Mouse (Mus musculus): ENCODE measurements around the gene Arhgap27.
"Not testable (repeated sequence)": the region's sequence is repeated elsewhere in the genome, so short reads cannot be mapped to it uniquely, and the experiment has no call there.

The Arhgap27 gene

DNA sequence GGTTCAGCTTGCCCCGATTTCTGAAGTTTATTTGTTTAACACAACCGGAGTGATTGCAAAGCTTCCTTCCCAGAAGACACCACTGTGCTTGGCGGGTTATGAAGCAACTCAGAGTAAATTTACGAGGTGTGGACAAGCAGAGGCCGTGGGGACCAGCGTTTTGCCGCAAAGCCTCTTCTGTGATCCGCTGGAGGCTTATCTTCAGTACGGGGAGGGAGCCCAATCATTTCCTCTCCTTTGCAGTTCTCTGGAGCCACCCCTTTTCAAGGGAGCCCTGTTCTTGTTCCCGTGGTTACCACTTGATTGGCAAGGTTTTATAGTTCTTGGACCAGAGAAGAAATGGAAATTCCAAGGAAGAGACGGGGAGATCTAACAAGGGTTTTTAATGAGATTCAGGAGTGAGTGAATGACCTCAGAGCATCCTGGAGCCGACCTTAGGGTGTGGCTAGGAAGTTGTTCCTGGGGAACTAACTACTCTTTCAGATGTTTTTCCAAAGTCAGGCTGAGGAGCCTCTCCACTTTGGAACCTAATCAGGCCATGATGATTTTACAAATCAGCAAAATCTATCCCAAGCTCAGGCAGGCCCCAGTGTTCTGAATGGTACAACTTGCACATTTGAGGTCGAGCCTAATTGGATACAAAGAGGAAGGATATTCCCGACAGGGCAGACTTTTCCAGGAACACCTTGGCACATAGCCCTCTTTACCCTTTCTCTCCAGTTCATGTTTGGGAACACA is 71.2 kb downstream of the Arhgap27 start:
- DNase-seq = no peak

DNA sequence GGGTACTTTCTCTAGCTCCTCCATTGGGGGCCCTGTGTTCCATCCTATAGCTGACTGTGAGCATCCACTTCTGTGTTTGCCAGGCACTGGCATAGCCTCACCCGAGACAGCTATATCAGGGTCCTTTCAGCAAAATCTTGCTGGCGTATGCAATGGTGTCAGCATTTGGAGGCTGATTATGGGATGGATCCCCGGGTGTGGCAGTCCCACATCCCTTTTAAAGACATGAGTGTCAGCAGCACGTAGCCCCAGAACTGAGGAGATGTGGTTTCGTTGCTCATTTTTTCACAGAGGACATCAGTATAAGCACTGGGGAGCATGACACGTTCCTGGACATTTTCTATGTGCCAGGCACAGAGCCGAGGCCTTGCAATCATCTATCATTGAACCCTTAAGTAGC is 72.7 kb downstream of the Arhgap27 start:
- DNase-seq = not testable (repeated sequence)

DNA sequence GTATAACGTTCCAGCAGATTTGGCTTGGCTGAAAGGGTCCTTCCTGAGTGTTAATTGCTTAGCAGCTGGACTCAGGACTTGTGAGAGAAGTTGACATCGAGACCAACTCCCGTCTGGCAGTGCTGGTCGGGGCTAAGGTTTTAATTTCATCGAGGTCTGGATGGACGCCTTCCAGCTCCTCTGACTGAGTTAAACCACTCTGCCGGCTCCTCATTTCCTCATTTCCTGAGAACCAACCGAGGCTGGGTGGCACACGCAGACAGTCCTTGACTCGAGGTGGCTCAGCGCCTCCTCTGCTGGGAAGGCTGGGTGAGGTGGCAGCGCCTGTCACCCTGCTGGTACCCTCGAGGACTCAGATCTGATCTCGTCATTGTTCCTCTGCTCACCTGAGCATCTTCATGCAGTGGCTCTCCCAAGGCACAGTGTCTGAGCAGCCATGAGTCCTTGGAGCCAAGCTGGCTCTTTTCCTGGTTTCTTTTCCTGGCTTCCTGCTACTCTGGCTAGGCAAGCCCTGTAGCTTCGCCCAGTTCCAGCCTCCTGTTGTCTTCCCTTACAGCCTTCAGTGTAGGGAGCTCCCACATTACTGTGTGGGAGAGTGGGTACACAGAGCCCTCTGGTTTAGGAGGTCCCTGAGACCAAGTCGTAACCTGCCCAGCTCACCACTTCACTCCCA is 75.1 kb downstream of the Arhgap27 start:
- peak; percentile 33 to 44 for DNase-seq

DNA sequence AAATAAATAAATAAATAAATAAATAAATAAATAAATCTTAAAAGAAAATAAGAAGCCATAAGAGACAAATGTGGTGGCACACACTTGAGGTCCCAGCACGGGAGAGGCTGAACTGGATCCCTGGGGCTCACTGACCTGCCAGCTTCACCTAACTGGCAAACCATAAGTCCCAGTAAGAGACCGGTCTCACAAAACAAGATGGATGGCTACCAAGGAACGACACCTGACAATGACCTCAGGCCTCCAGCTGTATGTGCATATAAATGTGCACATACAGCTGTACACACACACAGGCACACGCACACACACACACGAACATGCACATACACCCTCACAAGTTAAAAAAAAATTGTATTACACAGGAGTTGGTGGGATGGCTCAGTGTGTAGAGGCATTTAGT is 76.6 kb downstream of the Arhgap27 start:
- DNase-seq = no peak

DNA sequence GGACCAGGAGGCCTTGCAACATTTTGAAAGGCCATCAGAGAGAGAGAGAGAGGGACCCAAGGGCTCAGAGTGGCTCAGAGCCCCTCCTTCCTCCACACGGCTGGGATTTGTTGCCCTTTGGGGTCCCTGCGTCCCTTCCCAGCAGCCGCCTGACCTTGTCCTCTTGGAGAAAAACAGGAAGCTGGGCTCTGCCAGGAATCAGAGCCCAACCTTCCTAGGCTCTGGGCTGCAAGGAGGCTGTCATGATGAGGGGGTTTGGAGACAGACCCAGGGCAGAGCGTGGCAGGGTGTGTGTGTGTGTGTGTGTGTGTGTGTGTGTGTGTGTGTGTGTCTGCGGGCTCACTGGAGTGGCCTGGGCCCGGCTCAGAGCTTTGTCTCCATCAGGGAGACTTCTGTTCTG is 77.5 kb downstream of the Arhgap27 start:
- DNase-seq = no peak

DNA sequence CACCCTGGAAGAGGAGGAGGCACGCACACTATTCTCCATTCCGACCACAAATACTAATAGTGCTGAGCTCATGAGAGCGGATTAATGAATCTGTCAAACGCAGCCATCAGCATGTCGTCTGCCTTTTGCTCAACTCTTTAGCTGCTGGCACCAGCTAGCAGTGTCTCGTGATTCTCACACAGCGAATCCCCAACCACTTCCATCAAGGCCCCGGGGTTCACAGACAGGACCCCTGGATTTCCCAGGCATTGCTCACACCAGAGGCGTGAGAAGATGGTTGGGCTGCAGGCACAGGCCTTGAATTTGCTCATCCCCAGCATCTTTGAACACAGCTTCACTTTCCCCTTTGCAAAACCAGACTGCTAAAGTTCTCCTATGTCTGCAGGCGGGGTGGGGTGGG is 78.2 kb downstream of the Arhgap27 start:
- DNase-seq = no peak

DNA sequence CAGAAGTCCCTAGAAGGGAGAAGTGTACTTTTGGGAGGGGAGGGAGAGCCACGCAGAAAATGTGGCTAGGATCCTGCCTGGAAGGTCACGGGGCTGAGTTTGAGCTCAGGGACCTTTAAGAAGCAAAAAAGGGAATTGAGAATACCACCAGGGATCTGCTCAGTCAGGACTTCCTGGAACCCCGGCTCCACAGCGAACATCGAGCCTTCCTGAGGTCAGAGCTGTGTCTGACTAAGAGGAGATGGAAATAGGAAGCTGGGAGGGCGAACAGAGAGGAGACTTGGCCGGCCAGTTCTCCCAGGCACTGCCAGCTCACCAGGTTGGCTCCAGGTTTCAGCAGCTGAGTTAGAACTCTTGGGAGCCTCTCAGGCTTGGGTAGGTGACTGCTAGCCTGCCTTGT is 81.7 kb downstream of the Arhgap27 start:
- DNase-seq = no peak
